Mouse (Mus musculus) mouse embryonic stem cell (cell line): ENCODE data around the gene Twnk.

Source experiments
- in situ Hi-C, 2 experiments: fragments of 300-500 bp; cut with MboI; formaldehyde crosslinking; loops; 1 replicate in 1 of 2; 3 replicates in 1 of 2; pipeline ENCODE4 v1.14.3; 2019 to 2020; ENCODE audit warnings: low sequenced_read_pairs in 2 of 2, low pct_unique_long_range_greater_than_20kb in 1 of 2, mixed read lengths in 1 of 2; ENCODE audit not compliant: unreplicated experiment in 1 of 2

The Twnk gene

GRCm38 (mm10) chr19:44992712-44993111 lies 12.8 kb upstream of the Twnk start:
- in situ Hi-C loops, result no loop called here

GRCm38 (mm10) chr19:44997786-44998185 lies 7.7 kb upstream of the Twnk start:
- in situ Hi-C loops, result no loop called here

- in situ Hi-C loops, result no loop called here
Measured at GRCm38 (mm10) chr19:44999647-45000046, 5.8 kb upstream of the Twnk start.

GRCm38 (mm10) chr19:45002301-45002700 lies 3.2 kb upstream of the Twnk start:
- in situ Hi-C loops, result no loop called here

DNA sequence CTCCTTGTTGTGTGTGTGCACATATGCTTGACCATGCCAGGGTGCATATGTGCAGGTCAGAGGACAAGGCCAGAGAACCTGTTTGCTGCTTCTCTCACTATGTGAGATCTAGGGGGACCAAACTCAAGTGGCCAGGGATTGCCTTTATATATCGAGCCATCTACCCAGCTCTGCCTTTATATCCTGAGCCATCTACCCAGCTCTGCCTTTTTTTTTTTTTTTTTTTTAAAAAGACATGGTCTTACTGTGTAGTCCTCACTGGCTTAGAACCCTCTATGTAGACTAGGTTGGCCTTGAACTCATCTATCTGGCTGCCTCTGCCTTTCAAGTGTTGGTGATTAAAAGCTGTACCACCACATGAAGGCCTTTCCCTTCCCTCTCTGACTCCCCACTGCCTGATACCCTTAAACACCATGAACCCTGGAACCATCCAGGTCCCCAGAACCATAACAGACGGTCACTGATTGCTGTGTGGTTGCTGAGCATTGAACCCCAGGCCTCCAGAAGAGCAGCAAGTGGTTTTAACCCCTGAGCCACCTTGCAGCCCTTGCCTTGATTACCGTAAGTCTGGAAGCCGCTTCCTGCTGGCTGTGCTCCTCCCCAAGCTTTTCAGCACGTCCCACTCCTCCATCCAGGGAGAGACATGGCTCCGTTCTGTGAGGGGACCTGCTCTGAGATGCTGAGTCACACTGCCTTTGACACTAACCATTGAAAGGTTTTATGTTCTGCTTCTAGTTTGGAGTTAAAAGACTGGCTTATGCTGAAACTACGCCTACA lies 1.5 kb upstream of the Twnk start:
- in situ Hi-C loops, result no loop called here

GRCm38 (mm10) chr19:45005957-45006712 lies 672 bp downstream of the Twnk start, which contains the start of gene Mrpl43:
Gene Mrpl43, minus strand, starts transcription at chr19:45006442.
- in situ Hi-C loops, result no loop called here

DNA sequence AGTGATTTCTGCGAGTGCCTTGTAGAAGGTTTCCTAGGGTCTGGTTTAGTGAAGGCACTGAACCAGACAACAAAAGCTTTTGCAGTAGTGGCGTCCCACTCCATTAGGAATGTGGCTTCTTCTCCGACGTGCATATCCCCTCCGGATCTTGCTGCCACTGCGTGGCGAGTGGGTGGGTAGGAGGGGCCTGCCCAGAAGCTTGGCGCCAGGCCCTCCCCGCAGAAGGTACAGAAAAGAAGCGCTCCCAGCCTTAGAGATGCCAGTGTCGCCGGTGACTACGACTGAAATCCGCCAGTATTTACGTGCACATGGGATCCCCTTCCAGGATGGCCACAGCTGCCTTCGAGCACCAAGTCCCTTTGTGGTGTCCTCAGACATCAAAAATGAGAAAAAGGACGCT lies 1.6 kb downstream of the Twnk start:
- in situ Hi-C loops, result no loop called here

GRCm38 (mm10) chr19:45007425-45008191 lies 2.1 kb downstream of the Twnk start:
- in situ Hi-C loops, result no loop called here

GRCm38 (mm10) chr19:45010646-45011045 lies 5.2 kb downstream of the Twnk start:
- in situ Hi-C loops, result no loop called here

GRCm38 (mm10) chr19:45012219-45012618 lies 6.8 kb downstream of the Twnk start:
- in situ Hi-C loops, result no loop called here

DNA sequence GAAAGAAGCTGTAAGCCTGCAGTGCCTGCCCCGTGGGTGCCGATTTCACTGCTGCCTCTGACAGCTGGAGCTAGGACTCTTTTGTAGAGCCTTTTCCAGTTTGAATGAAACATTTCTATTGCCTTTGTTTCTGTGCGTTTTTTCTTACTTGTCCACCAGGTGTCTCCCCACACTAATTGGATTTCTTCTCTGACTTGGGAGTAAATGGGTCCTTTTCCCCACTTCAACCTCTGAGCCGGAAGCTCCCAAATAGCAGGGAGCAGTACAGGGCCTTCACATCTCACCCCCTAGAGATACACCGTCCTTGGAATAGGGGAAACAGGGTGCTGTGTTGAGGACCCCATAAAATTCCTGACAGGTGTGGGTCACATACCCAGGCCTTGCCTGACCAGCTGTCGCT lies 7.2 kb downstream of the Twnk start:
- in situ Hi-C loops, result no loop called here

DNA sequence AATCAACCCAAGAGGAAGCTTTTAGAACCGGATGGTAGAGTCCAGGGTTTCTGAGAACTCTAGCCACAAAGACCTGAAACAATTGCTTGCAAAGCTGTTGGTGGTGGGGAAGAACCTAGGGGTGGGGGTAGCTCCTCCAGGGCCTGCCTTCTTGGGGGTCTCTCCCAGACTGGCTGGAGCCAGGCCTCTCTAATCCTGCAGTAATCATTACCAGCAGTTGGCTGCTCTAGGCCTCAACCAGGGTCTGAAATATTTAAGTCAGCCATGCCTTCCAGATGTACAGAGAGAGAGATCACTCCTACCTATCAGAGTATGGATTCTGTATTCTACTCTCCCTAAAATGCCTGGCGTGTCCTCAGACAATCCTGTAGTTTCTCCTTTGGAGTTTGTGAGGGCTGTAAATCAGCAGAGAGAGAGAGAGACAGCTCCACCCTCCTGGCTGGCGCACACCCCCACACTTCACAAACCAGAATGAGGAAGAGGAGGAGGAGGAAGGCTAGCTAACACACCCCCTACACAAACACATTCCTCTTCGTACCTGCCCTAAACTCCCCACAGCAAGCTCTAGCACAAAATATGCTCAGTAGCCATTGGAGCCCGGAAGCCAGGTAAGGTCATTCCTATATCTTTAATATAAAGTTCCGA lies 8.2 kb downstream of the Twnk start:
- in situ Hi-C loops, result no loop called here

- in situ Hi-C loops, result no loop called here
Measured at GRCm38 (mm10) chr19:45014335-45014971, 9.0 kb downstream of the Twnk start, which contains the start of gene Lzts2. Gene Lzts2, plus strand, starts transcription at chr19:45014414.

- in situ Hi-C loops, result no loop called here
Measured at GRCm38 (mm10) chr19:45014981-45015402, 9.5 kb downstream of the Twnk start.

GRCm38 (mm10) chr19:45015518-45016281 lies 10.2 kb downstream of the Twnk start:
- in situ Hi-C loops, result no loop called here

- in situ Hi-C loops, result no loop called here
Measured at GRCm38 (mm10) chr19:45016341-45017215, 11.1 kb downstream of the Twnk start.
